Mouse (Mus musculus): Measurements from ENCODE around the gene Crocc2.

The Crocc2 gene

GRCm38 (mm10) chr1:93214612-93215011, 46.1 kb downstream of the Crocc2 start:
- DNase-seq (ENCODE audit: low spot score in 2 of 2): no peak

- peak in 1 of 2 experiments; percentile 13 for DNase-seq (ENCODE audit: low spot score in 2 of 2)
These were observed 48.4 kb downstream of the Crocc2 start for GRCm38 (mm10) chr1:93216839-93217497.

- DNase-seq (ENCODE audit: low spot score in 2 of 2): no peak
These were observed 49.0 kb downstream of the Crocc2 start for GRCm38 (mm10) chr1:93217530-93217929.

GRCm38 (mm10) chr1:93220776-93221175, 52.3 kb downstream of the Crocc2 start:
- DNase-seq (ENCODE audit: low spot score in 2 of 2): no peak

- no peak for DNase-seq (ENCODE audit: low spot score in 2 of 2)
These were observed 55.4 kb downstream of the Crocc2 start for GRCm38 (mm10) chr1:93223972-93224371.

- DNase-seq (ENCODE audit: low spot score in 2 of 2): no peak
These were observed 56.7 kb downstream of the Crocc2 start for GRCm38 (mm10) chr1:93225226-93225625.

GRCm38 (mm10) chr1:93225731-93226520, 57.4 kb downstream of the Crocc2 start:
- DNase-seq (ENCODE audit: low spot score in 2 of 2): no peak

GRCm38 (mm10) chr1:93227303-93227975, 58.9 kb downstream of the Crocc2 start:
- DNase-seq (ENCODE audit: low spot score in 2 of 2): no peak

GRCm38 (mm10) chr1:93227976-93228365, 59.4 kb downstream of the Crocc2 start:
- no peak for DNase-seq (ENCODE audit: low spot score in 2 of 2)

- DNase-seq (ENCODE audit: low spot score in 2 of 2): no peak
These were observed 60.7 kb downstream of the Crocc2 start for GRCm38 (mm10) chr1:93229221-93229620.

GRCm38 (mm10) chr1:93229626-93230025, 61.1 kb downstream of the Crocc2 start:
- DNase-seq (ENCODE audit: low spot score in 2 of 2): no peak

- peak; percentile 68 to 72 for DNase-seq (ENCODE audit: low spot score in 2 of 2)
These were observed 67.3 kb downstream of the Crocc2 start, which contains the start of gene Sned1 for GRCm38 (mm10) chr1:93235576-93236544. TSS of gene Sned1 (plus strand) at chr1:93235841.

GRCm38 (mm10) chr1:93236545-93236924, 68.0 kb downstream of the Crocc2 start:
- DNase-seq (ENCODE audit: low spot score in 2 of 2): no peak

GRCm38 (mm10) chr1:93237676-93238075, 69.2 kb downstream of the Crocc2 start:
- DNase-seq (ENCODE audit: low spot score in 2 of 2): no peak

- DNase-seq (ENCODE audit: low spot score in 2 of 2): peak; percentile 18 to 32
These were observed 69.7 kb downstream of the Crocc2 start for GRCm38 (mm10) chr1:93238201-93238600.

GRCm38 (mm10) chr1:93245936-93246335, 77.4 kb downstream of the Crocc2 start:
- no peak for DNase-seq (ENCODE audit: low spot score in 2 of 2)

- DNase-seq (ENCODE audit: low spot score in 2 of 2): no peak
These were observed 84.1 kb downstream of the Crocc2 start for GRCm38 (mm10) chr1:93252586-93252985.

- DNase-seq (ENCODE audit: low spot score in 2 of 2): no peak
These were observed 87.2 kb downstream of the Crocc2 start for GRCm38 (mm10) chr1:93255761-93256160.

- DNase-seq (ENCODE audit: low spot score in 2 of 2): no peak
These were observed 89.0 kb downstream of the Crocc2 start for GRCm38 (mm10) chr1:93257560-93257959.

GRCm38 (mm10) chr1:93267207-93267606, 98.7 kb downstream of the Crocc2 start:
- DNase-seq (ENCODE audit: low spot score in 2 of 2): no peak

- no peak for DNase-seq (ENCODE audit: low spot score in 2 of 2)
These were observed 99.7 kb downstream of the Crocc2 start for GRCm38 (mm10) chr1:93268246-93268645.
